Mouse (Mus musculus) gastrocnemius, postnatal 4 days (tissue): ENCODE data around the gene Adcy6. TPM values are rescaled to one million over a fixed set of nuclear protein-coding genes. Genes with fewer than 3 reads are reported as not detected.

Experiments used
- DNase-seq, 2 experiments: peaks; one replicate each; pipeline ENCODE4 v3.0.0; 2021 to 2022; ENCODE audit warnings: low spot score in 2 of 2, mixed read lengths in 2 of 2
- total RNA-seq, 2 experiments: library from RNA; stranded (reverse); gene quantifications; 2 replicates each; pipeline ENCODE4 v1.2.3; 2021

Adcy6 gene
- total RNA-seq, 2 experiments from 2014 or later: 56.6 to 60.6 TPM

DNA sequence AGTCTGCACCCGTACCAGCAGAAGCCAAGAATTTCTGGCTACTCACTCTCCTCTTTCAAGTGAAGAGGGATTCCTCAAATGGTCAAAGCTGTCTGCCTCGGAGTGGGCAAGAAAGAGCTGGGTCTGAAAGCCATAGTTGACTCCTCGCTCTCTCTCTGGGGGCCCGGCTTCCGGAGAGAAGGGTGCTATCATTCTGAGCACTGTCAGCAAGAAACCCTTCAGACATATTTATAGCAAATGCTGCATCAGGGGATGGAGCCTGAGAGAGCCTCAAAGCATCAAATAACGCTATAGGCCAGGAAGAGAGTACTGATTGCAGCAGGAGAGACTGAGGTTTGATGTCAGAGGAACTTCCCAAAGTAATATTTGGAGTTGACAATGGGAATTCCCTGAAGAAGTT lies 19.6 kb upstream of the Adcy6 start:
- no peak for DNase-seq

DNA sequence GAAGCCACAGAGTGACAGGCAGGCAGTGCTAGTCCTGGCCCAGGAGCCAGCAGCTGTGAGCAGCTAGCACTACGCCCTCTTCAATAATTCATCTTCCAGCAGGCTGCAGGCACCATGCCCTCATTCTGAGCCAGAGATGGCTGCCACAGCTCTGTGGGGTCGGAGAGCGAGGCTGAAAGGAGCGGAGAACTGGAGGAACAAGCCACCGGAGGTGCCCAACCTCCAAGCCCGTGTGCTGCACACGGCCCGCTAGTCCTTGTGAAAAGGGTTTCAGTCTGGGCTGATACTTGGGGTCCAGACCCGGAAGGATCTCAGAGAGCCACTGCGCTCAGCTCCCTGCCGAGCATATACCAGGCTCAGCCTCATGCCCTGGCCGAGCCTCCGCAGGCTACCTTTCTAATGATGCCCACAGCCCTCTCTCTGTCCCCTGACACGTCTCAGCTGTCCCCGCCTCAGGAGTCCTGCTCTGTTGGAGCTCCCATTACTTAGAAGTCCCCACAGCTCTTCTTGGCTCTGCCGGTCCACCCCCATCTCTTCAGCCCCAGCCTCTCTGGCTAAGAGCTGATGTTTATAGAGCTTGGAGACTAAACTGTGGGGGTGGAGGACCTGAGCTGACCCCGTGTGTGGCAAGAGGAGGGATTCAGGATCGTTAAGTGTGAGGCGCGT lies 18.8 kb upstream of the Adcy6 start:
- DNase-seq: no peak

DNA sequence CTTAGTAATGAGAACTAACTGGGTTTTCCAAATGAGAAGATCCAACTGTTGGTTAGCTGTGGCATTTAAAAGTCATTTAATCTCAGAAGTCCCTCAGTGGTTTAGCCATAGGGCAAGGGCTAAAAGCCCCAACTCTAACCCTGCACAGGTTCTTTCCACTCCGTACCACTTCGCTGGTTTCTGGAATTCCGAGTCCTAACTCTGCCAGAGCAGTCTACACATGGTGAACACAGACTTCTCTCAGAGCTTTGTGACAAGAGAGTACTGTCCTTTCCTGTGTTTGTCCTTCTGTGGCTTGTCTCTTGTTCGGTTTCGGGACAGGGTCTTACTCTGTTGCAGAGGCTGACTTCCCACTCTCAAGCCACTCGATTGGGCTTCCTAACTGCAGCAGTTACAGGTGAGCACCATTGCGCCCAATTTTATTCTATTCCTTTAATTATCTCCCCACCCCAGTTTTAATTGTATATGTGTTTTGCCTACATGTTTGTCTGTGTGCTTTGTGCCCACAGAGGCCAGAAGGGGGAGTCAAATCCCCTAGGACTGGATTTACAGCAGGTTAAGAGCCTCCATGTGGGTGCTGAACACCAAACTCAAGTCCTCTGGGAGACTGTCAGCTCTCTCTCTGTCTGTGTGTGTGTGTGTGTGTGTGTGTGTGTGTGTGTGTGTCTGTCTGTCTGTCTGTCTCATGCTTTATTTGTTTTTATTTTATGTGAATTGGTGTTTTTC lies 16.8 kb upstream of the Adcy6 start:
- no peak for DNase-seq

DNA sequence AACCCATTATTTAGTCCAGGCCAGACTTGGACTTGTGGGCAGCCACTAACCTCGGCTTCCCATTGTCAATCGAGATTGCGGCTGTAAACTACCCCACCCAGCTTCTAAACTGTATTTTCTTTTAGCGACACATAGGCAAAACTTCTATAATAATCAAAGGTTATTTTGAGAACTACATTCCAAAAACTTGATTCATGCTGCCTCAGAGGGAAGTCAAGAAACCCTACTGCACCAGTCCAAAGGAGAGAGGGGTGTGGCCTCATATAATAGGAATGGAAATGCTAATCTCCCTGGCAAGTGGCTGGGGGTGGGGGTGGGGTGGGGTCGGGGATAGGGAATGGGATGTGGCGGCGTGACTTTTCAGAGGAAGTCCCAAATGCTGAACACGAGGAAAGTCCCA lies 16.2 kb upstream of the Adcy6 start:
- DNase-seq: no peak

DNA sequence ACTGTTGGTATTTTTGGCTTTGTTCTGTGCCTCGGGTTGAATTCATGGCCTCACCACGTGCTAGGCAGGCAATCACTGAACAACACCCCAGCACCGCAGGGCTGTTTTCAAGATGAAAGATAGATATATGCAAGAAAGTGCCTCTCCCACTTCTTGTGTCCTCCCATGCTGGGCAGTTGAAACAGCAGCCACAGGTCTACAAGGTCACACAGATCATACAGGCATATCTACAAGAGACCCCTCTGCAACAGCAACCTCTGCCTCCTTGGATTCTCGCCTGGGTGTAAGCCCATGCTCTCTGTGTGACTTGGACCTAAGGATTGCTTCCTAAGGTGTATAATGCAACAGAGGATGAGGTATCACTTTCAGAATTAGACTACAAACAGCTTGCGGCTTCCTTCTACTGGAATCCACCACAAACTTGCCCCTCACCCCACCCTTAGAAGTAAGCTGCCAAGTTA lies 13.5 kb upstream of the Adcy6 start:
- DNase-seq: no peak

DNA sequence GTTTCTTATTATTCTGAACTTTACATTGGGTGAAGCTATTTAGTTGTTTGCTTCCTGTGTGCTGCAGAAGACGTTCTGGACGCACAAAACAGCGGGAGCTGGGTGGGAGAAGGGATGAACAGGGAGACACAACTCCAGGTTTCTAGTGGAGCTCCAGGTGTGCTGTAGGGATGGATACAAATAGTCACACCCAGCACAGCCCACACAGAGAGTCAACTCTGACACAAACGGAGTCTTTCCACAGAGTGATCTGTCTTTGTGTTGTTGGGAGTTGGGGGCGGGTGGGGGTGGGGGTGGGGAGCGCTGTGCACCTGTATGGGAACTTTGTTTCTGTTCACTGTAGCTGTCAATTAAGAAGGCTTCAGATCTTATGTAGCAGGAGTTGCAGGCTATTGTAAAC lies 12.8 kb upstream of the Adcy6 start:
- no peak for DNase-seq

DNA sequence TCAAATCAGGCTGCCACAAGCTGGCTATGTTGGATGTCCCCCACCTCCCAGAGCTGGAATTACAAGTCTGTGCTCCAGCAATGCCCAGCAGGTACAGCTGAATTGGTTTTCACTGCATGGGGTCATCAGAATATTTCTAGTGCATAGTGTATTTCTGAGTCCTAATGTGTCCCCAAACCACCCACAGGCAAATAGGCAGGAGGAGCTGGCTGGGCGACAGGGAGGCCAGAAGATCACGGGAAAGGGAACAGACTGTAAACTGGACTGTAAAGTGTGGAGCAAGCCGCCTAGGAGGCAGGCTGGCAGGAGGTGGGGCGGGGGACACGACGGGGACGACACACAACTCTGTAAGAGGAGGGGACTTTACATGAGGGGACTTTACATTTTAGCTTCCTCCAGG lies 12.3 kb upstream of the Adcy6 start:
- no peak for DNase-seq

DNA sequence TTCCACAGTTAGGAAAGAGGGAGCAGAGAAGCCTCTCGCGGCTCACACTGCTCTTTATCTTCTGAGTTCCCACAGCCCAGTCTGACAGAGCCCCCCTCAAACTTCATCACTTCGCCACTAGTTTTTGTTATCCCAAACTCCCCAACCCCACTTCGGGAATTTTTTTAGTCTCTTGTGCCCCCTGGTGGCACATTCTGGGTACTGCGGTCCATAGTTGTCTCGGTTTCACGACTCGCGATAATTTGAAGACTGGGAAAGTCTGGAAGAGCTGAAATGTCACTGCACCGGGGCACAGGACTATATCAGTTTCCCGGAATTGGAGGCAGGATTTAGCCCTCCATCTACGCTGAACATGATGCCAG lies 7.3 kb upstream of the Adcy6 start:
- DNase-seq: peak; percentile 58 to 68

DNA sequence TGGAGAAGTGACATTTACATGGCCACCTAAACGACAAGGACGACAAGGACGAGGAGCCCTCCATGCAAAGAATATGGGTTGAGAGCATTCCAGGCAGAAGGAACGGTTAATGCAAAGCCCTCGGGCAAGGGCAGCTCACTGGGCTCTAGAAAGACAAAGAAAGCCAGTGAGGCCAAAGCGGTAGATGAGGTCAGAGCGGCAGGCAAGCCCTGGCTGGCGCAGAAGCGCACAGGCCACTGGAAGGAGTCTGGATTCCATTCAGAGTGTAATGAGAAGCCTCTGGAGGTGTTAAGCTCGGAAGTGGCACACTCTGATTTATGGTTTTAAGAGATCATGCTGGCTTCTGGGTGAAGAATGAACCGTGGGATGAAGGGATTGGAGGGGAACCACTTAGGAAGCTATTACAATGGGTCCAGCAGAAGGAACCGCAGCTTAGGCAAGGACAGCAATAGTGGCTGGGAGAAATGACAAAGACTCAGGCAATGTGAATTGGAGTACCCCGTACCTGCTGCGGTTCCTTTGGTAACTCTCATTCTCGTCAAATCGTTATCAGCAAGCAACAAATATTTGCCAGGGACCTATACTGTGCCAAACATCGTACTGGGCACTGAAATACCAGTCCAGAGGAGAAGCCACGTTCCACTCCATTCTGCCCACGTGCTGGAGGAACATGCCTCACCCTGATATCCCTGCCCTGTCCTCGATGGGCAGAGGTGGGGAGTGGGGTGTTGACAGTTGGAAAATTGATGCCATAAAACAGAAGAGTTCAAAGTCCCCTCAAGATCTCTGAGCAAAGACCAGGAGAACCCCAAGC lies 6.7 kb upstream of the Adcy6 start:
- no peak for DNase-seq

DNA sequence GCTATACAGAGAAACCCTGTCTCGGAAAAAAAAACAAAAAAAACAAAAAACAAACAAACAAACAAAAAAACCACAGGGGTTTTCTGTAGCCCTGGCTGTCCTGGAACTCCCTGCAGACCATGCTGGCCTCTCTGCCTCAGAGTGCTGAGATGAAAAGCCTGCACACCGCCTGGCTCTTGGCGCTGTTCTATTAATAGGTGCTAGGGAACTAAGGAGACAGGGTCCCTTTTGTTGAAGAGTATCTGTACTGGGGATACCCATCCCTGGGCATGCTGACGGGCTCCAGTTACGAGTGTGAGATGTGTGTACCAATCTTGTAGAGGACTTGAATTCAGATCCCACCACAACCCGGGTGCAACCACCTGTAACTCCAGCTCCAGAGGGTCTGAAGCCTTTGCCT lies 5.9 kb upstream of the Adcy6 start:
- DNase-seq: no peak

DNA sequence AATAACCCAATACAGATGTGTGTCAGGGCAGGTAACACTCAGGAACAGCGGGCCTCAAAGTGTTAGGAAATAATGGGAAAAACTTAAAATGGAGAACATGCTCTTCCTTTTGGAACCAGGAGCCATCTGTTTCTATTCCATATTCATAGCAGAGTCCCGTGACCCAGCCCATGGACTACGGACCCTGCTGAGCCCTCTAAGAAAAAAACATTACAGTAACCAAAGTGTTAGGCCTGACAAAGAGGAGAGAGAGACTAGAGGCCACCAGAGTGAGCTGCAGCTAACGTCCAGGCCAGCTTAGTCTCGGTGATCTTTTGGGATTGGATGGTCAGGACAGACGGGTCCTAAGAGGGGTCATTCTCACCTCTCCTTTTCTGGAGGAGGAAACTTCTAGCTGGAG lies 5.1 kb upstream of the Adcy6 start:
- no peak for DNase-seq

DNA sequence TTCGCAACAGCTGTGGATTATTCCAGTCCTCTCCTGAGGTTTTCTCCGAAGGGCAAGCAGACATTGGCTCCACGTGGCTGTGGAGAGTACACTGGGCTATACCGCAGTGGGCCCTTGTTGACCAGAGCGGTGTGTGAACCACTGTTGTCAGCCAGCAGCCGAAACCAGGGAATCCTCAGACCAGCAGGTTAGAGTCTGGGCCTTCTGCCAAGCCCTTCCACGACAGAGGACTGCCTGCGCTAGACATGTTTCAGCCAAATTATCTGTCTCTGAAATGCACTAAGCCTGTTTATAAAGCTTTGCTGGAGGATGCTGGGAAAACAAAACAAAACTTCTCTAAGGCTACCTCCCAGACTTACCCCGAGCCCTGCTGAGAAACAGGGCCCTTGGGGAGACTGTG lies 4.7 kb upstream of the Adcy6 start:
- DNase-seq: no peak

DNA sequence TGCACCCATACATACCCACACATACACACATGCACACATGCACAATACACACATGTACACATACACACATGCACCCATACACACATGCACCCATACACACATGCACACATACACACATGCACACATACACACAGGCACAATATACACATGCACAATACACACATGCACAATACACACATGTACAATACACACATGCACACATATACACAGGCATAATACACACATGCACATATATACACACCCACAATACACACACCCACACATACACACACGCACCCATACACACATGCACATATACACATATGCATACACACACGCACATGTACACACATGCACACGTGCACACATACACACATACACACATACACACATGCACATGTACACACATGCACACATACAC lies 2.4 kb upstream of the Adcy6 start:
- no peak for DNase-seq

DNA sequence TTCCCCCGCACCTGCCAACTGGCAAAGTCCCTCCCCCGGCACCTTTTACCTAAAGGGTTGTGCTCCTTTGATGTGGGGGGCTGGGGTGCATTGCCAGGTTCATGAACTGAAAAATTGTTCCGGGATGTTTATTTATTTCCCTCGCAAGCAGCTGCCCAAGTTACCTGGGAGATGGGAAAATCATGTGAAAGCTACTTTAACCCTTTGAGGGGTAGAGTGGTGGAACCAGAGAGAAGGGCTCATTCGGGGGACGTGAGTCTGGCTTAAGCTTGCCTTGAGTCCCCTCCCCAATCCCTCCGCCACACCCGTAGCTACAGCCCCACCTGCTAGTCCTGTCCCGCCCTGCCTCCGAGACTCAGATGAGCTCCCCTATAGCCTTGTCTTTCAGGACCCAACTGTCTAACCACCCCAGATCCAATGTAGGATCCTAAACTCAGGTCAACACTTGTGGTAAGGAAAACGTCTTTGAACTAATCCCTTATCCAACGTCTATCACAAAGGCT lies 306 bp upstream of the Adcy6 start:
- no peak for DNase-seq

DNA sequence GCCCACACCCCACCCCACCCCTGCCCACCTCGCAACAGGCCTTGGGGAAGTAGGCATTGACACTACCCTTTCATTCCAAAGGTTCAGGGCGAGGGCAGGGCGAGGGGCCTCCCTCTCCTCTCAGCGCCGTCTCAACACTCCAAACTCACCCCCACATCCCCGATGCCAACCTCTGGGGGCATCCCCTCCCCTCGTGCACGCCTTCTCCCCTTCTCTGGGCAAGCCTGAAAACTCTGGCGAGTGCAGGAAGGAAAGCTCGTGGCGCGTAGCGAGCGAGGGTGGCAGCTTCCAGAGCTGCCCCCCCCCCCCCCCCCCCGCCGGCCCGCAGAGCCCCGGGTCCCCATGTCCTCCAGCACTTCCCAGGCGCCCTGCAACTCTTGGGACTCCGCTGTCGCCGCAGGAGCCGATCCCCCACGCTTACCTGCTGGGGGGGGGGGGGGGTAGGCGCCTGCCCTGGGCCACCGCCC lies 1.1 kb downstream of the Adcy6 start:
- no peak for DNase-seq

DNA sequence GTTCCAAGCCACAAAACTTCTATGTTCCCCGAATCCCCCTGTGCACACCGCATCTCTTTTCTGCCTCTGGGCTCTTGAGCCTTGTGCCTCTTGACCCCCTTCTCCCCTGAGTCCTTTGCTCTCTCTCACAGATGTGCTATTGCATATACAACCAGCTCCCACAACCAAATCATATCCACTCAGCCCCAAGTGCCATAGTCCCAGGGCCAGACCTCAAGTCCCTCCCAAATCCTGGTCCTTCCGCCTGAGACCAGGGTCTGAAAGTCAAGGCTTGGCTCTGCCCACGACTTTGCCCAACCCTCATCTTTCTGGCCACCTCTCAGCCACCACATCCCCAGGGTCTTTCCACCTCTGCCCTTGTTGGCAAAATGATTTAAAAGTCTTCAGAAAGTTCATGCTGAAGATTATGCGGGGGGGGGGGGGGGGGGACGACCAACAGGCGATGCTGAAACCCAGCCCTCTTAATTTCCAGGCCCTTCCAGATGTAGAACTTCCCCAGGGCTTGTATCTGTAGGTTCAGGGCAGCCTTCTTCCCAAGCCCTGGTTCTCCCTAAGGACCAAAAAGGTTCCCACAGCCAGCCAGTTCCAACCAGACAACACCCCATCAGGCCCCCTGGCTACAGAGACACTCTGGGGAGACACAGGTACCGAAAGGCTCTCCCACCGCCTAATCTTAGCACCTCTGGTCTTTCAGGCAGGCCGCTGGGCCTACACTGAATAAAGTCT lies 1.7 kb downstream of the Adcy6 start:
- DNase-seq: no peak

DNA sequence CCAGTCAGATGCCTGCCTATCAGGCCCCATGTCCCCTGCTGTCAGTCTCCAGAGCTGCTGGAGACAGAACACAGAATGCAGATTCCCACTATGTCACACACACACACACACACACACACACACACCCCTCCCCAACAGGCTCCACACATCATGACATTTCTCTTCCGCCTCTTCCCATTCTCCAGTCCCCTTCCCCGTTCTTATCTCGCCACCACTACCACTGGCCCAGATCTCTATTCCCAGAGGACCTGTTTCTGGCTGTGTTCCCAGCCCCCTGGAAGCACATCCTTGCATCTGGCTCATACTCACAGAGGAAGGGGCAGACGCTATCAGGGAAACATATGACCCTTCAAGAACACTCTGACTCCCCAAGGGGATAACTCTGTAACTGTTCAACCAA lies 2.3 kb downstream of the Adcy6 start:
- no peak for DNase-seq

DNA sequence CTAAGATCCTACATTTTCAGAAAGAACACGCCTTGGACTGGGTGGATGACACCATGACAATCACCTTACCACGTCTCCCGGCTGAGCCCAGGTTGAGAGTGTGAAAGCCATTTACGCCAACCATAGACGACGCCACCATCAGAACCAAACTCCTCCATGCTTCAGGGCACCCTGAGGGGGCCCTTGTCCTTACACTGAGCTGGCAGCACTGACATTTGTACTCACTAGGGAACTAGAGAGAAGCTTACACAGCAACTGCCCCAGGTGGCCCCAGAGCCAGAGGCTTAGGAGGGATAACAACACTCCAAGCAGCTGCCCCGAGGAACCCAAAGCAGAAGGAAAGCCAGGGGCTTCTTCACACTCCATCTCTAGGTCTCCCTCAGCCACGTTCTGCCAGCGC lies 3.1 kb downstream of the Adcy6 start:
- no peak for DNase-seq

DNA sequence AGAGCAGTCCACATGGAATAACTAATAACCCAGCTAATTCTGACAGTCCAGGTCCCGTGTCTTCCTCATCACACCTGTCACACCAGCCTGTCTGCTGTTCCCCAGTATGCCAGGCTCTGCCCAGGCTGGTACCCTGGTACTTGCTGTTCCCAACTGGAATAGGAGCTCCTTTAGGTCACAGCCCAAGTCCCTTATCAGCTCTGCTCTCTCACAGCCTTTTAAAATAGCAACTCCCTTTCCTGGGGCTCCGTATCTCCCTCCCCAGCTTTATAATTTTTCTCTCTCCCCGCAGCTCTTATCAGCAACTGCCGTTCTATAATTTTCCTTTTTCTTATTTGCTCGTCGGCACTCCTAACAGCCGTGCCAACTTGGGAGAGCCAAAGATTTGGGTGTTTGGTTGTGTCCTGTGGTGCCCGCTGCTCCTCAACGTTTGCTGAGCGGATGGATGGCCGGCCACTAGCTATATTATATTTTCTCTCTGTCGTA lies 3.8 kb downstream of the Adcy6 start:
- DNase-seq: no peak

DNA sequence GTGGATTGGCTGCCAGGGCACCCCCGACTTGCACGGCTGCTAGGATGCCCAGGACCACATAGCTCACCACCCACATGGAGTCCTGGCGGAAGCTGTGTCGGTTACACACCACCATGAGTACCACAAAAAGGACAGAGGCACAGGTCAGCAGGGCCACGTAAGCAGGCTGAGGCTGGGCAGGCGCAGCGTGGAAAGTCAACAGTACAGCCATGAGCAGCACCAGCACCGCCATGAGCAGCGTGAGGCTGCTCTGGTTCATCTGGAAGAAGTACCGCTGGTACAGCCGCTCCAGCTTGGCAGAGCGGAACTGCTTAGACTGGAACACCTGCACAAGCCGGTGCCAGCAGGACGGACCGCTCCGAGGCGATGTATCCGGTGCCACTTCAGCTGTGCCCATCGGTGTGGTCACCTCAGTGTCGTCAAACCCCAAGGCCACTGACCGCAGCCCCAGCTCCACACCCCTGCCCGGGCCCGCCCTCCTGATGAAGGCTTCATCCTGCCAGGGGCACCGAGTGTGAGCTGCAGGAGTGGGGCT lies 5.8 kb downstream of the Adcy6 start:
- no peak for DNase-seq

DNA sequence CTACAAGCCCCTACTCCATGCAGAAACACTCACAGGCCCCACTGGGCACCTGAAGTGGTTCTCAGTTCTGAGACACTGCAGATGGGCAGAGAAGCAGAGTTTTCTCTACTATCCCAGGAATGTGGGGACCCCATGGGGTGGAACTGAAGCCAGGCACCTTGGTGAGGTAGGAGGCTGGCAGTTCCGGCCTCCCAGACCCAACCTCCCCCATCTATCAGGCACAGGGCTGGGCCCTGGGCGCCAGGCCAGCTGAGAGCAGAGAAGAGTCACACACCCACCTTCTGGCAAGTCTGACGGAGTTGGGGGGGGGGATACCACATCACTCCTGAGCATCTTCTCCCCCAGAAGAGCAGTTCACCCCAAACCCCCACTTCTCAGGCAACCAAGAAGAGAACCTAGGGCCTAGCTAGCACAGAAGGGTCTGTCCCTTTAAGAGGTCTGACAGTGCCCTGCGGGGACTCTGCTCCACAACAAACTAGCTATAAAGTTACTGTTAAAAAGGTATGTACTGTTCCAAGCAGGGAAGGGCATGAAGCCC lies 6.9 kb downstream of the Adcy6 start:
- DNase-seq: no peak
